Mouse (Mus musculus) left cerebral cortex, adult 11 months (tissue): ENCODE results near the gene Il21r.
A peak's percentile ranks its signal among the peaks of the same experiment; 100 is the strongest.

Experiments
- DNase-seq: peaks from one replicate; pipeline ENCODE4 v3.0.0; 2022; ENCODE audit warnings: low spot score

The Il21r gene

GRCm38 (mm10) chr7:125601821-125602448 lies 1.3 kb upstream of the Il21r start:
- DNase-seq: no peak

- DNase-seq: no peak
These were observed 1.4 kb downstream of the Il21r start for GRCm38 (mm10) chr7:125604362-125605319.

GRCm38 (mm10) chr7:125605725-125606139 lies 2.5 kb downstream of the Il21r start:
- no peak for DNase-seq

- no peak for DNase-seq
These were observed 3.3 kb downstream of the Il21r start for GRCm38 (mm10) chr7:125606265-125607164.

- no peak for DNase-seq
These were observed 4.4 kb downstream of the Il21r start for GRCm38 (mm10) chr7:125607384-125608182.

- DNase-seq: no peak
These were observed 5.0 kb downstream of the Il21r start for GRCm38 (mm10) chr7:125608183-125608688.

- no peak for DNase-seq
These were observed 10.3 kb downstream of the Il21r start for GRCm38 (mm10) chr7:125613579-125613978.

GRCm38 (mm10) chr7:125615453-125615852 lies 12.2 kb downstream of the Il21r start:
- no peak for DNase-seq

GRCm38 (mm10) chr7:125618016-125618415 lies 14.8 kb downstream of the Il21r start:
- no peak for DNase-seq

GRCm38 (mm10) chr7:125620077-125620476 lies 16.8 kb downstream of the Il21r start:
- DNase-seq: no peak

- no peak for DNase-seq
These were observed 19.8 kb downstream of the Il21r start for GRCm38 (mm10) chr7:125622741-125623685.

- DNase-seq: no peak
These were observed 22.0 kb downstream of the Il21r start for GRCm38 (mm10) chr7:125625219-125625618.

- no peak for DNase-seq
These were observed 22.6 kb downstream of the Il21r start for GRCm38 (mm10) chr7:125625829-125626228.

- DNase-seq: no peak
These were observed 27.1 kb downstream of the Il21r start for GRCm38 (mm10) chr7:125630317-125630716.

GRCm38 (mm10) chr7:125630989-125631388 lies 27.8 kb downstream of the Il21r start:
- no peak for DNase-seq

- DNase-seq: no peak
These were observed 34.3 kb downstream of the Il21r start for GRCm38 (mm10) chr7:125637220-125638140.

- DNase-seq: no peak
These were observed 35.1 kb downstream of the Il21r start for GRCm38 (mm10) chr7:125638376-125638775.

- DNase-seq: peak; percentile 51
These were observed 35.7 kb downstream of the Il21r start for GRCm38 (mm10) chr7:125638870-125639386.

- DNase-seq: no peak
These were observed 40.7 kb downstream of the Il21r start for GRCm38 (mm10) chr7:125643880-125644279.
